Mouse (Mus musculus) MEL (cell line): ENCODE measurements around the gene Sh3bp4. TPM values are rescaled to one million over a fixed set of nuclear protein-coding genes. Genes with fewer than 3 reads are reported as not detected.

Experiments used
- DNase-seq: peaks from one replicate; pipeline ENCODE4 v3.0.0; 2011; ENCODE audit warnings: low read depth, low spot score
- H3K27ac ChIP-seq: 2 replicates; pipeline ENCODE4 v1.5.1; 2012; ENCODE audit warnings: low read depth, mild to moderate bottlenecking, control low read depth, low read length, moderate library complexity; ENCODE audit not compliant: control insufficient read depth
- H3K27me3 ChIP-seq, 2 experiments: fragments of 150-350 bp in 1 of 2; sonication (generic) in 1 of 2; 2 replicates each; pipeline ENCODE4 v1.6.1; 2012; ENCODE audit warnings: low read length in 2 of 2, mild to moderate bottlenecking in 2 of 2, improper control_type of control experiment in 1 of 2, moderate library complexity in 1 of 2; ENCODE audit not compliant: insufficient read depth in 2 of 2, control insufficient read depth in 1 of 2
- H3K36me3 ChIP-seq, 2 experiments: 2 replicates each; pipeline ENCODE4 v1.6.1; 2012 to 2014; ENCODE audit warnings: low read length in 2 of 2, improper control_type of control experiment in 1 of 2, inconsistent platforms in 1 of 2, mild to moderate bottlenecking in 1 of 2; ENCODE audit not compliant: insufficient read depth in 2 of 2, control insufficient read depth in 1 of 2
- H3K4me1 ChIP-seq, 2 experiments: fragments of 150-350 bp in 1 of 2; sonication (generic) in 1 of 2; 2 replicates each; pipeline ENCODE4 v1.6.1; 2012; ENCODE audit warnings: low read length in 2 of 2, improper control_type of control experiment in 1 of 2, mild to moderate bottlenecking in 1 of 2; ENCODE audit not compliant: insufficient read depth in 2 of 2, control insufficient read depth in 1 of 2
- H3K4me3 ChIP-seq, 2 experiments: fragments of 150-350 bp in 1 of 2; sonication (generic) in 1 of 2; 2 replicates each; pipeline ENCODE4 v1.5.1; 2012; ENCODE audit warnings: low read depth in 2 of 2, low read length in 2 of 2, mild to moderate bottlenecking in 2 of 2, moderate library complexity in 2 of 2, control low read depth in 1 of 2, improper control_type of control experiment in 1 of 2; ENCODE audit not compliant: control insufficient read depth in 1 of 2, insufficient read depth in 1 of 2
- H3K79me2 ChIP-seq: 2 replicates; pipeline ENCODE4 v1.6.1; 2012; ENCODE audit warnings: mild to moderate bottlenecking, low read length, moderate library complexity; ENCODE audit not compliant: control insufficient read depth, poor library complexity, insufficient read depth
- H3K9ac ChIP-seq: 2 replicates; pipeline ENCODE4 v1.6.1; 2012; ENCODE audit warnings: low read depth, mild to moderate bottlenecking, control low read depth, low read length, moderate library complexity; ENCODE audit not compliant: control insufficient read depth, poor library complexity, severe bottlenecking
- H3K9me3 ChIP-seq: fragments of 150-350 bp; sonication (generic); replicated peaks from 2 replicates; pipeline ENCODE4 v1.6.1; 2012; ENCODE audit warnings: mild to moderate bottlenecking, low read length, improper control_type of control experiment, moderate library complexity; ENCODE audit not compliant: insufficient read depth
- BHLHE40 ChIP-seq: IDR thresholded peaks from 2 replicates; pipeline ENCODE4 v1.6.1; 2012; ENCODE audit warnings: low read depth, mild to moderate bottlenecking, inconsistent platforms, low read length, improper control_type of control experiment, borderline replicate concordance
- CHD1 ChIP-seq: IDR thresholded peaks from 2 replicates; pipeline ENCODE4 v1.6.1; 2012; ENCODE audit warnings: low read depth, mild to moderate bottlenecking, inconsistent platforms, low read length, improper control_type of control experiment
- CTCF ChIP-seq, 3 experiments: IDR thresholded peaks in 2 of 3; conservative IDR thresholded peaks in 1 of 3; 2 replicates each; pipeline ENCODE4 v1.5.1; 2011 to 2012; ENCODE audit warnings: low read length in 3 of 3, low read depth in 2 of 3, mild to moderate bottlenecking in 2 of 3, improper control_type of control experiment in 1 of 3, inconsistent platforms in 1 of 3, mixed read lengths in 1 of 3, moderate library complexity in 1 of 3; ENCODE audit not compliant: control insufficient read depth in 1 of 3, insufficient read depth in 1 of 3, poor library complexity in 1 of 3, severe bottlenecking in 1 of 3
- ELF1 ChIP-seq: IDR thresholded peaks from 2 replicates; pipeline ENCODE4 v1.6.1; 2014; ENCODE audit warnings: low read depth, mild to moderate bottlenecking, inconsistent platforms, low read length, improper control_type of control experiment, moderate library complexity
- GABPA ChIP-seq: IDR thresholded peaks from 2 replicates; pipeline ENCODE4 v1.6.1; 2012; ENCODE audit warnings: low read depth, mild to moderate bottlenecking, inconsistent platforms, low read length, improper control_type of control experiment, moderate library complexity
- GATA1 ChIP-seq: IDR thresholded peaks from 2 replicates; pipeline ENCODE4 v1.6.1; 2011; ENCODE audit warnings: low read depth, low read length, improper control_type of control experiment
- HCFC1 ChIP-seq: IDR thresholded peaks from 2 replicates; pipeline ENCODE4 v1.6.1; 2012; ENCODE audit warnings: low read depth, mild to moderate bottlenecking, inconsistent platforms, low read length, improper control_type of control experiment, moderate library complexity
- KAT2A ChIP-seq: conservative IDR thresholded peaks from 2 replicates; pipeline ENCODE4 v1.6.1; 2012; ENCODE audit warnings: low read depth, low read length, improper control_type of control experiment, inconsistent platforms
- MEF2A ChIP-seq: IDR thresholded peaks from 2 replicates; pipeline ENCODE4 v1.6.1; 2014; ENCODE audit warnings: low read depth, mild to moderate bottlenecking, inconsistent platforms, low read length, improper control_type of control experiment; ENCODE audit not compliant: poor library complexity, insufficient replicate concordance, severe bottlenecking; ENCODE audit errors: extremely low read depth
- MYB ChIP-seq: IDR thresholded peaks from 2 replicates; pipeline ENCODE4 v1.6.1; 2011; ENCODE audit warnings: mild to moderate bottlenecking, low read depth, low read length, improper control_type of control experiment
- NRF1 ChIP-seq: IDR thresholded peaks from 2 replicates; pipeline ENCODE4 v1.6.1; 2014; ENCODE audit warnings: low read depth, mild to moderate bottlenecking, inconsistent platforms, low read length, improper control_type of control experiment, moderate library complexity; ENCODE audit not compliant: poor library complexity, insufficient read depth, severe bottlenecking
- POLR2A ChIP-seq, 2 experiments: IDR thresholded peaks; 2 replicates each; pipeline ENCODE4 v1.6.1; 2011 to 2012; ENCODE audit warnings: low read length in 2 of 2, mild to moderate bottlenecking in 2 of 2, control low read depth in 1 of 2, improper control_type of control experiment in 1 of 2, low read depth in 1 of 2, moderate library complexity in 1 of 2; ENCODE audit not compliant: control insufficient read depth in 1 of 2, insufficient read depth in 1 of 2, poor library complexity in 1 of 2
- RAD21 ChIP-seq: IDR thresholded peaks from 2 replicates; pipeline ENCODE4 v1.6.1; 2011; ENCODE audit warnings: mild to moderate bottlenecking, low read depth, low read length, improper control_type of control experiment
- RCOR1 ChIP-seq: IDR thresholded peaks from 2 replicates; pipeline ENCODE4 v1.6.1; 2012; ENCODE audit warnings: low read depth, mild to moderate bottlenecking, inconsistent platforms, low read length, improper control_type of control experiment
- SIN3A ChIP-seq: IDR thresholded peaks from 2 replicates; pipeline ENCODE4 v1.6.1; 2012; ENCODE audit warnings: low read length, improper control_type of control experiment, inconsistent platforms
- TAL1 ChIP-seq: IDR thresholded peaks from 2 replicates; pipeline ENCODE4 v1.6.1; 2012; ENCODE audit warnings: mild to moderate bottlenecking, inconsistent platforms, low read length, moderate library complexity, mixed read lengths
- TBP ChIP-seq: IDR thresholded peaks from 2 replicates; pipeline ENCODE4 v1.8.0; 2011; ENCODE audit warnings: low read depth, low read length, improper control_type of control experiment
- UBTF ChIP-seq: IDR thresholded peaks from 2 replicates; pipeline ENCODE4 v1.6.1; 2012; ENCODE audit warnings: low read depth, mild to moderate bottlenecking, inconsistent platforms, low read length, improper control_type of control experiment, moderate library complexity, borderline replicate concordance; ENCODE audit not compliant: insufficient read depth
- USF1 ChIP-seq: IDR thresholded peaks from 2 replicates; pipeline ENCODE4 v1.6.1; 2014; ENCODE audit warnings: low read depth, mild to moderate bottlenecking, inconsistent platforms, low read length, improper control_type of control experiment, moderate library complexity
- ZC3H11A ChIP-seq: IDR thresholded peaks from 2 replicates; pipeline ENCODE4 v1.6.1; 2012; ENCODE audit warnings: low read depth, mild to moderate bottlenecking, inconsistent platforms, low read length, improper control_type of control experiment
- ZKSCAN1 ChIP-seq: IDR thresholded peaks from 2 replicates; pipeline ENCODE4 v1.6.1; 2012; ENCODE audit warnings: low read depth, mild to moderate bottlenecking, inconsistent platforms, low read length, improper control_type of control experiment, moderate library complexity
- ZMIZ1 ChIP-seq: IDR thresholded peaks from 2 replicates; pipeline ENCODE4 v1.6.1; 2012; ENCODE audit warnings: low read depth, mild to moderate bottlenecking, inconsistent platforms, low read length, improper control_type of control experiment, moderate library complexity
- ZNF384 ChIP-seq: IDR thresholded peaks from 2 replicates; pipeline ENCODE4 v1.6.1; 2012; ENCODE audit warnings: low read depth, mild to moderate bottlenecking, inconsistent platforms, low read length, improper control_type of control experiment
- polyA plus RNA-seq, 2 experiments: library from polyadenylated mRNA; stranded (reverse) in 1 of 2; unstranded in 1 of 2; fragments of >175 nt in 1 of 2; fragments of >200 nt in 1 of 2; gene quantifications; 2 replicates each; pipeline versions ENCODE4 v1.2.1 to v1.2.4; 2012; ENCODE audit warnings: low replicate concordance in 2 of 2, low read depth in 1 of 2; ENCODE audit not compliant: insufficient read length in 2 of 2, insufficient read depth in 1 of 2, missing spikeins in 1 of 2
- total RNA-seq: library from RNA; depleted of rRNA; stranded (reverse); fragments of 300-350 nt; gene quantifications from 2 replicates; pipeline ENCODE4 v1.2.3, GENCODE M21; 2012

Sh3bp4 gene
- total and polyA plus RNA-seq, 3 experiments: not detected

DNA sequence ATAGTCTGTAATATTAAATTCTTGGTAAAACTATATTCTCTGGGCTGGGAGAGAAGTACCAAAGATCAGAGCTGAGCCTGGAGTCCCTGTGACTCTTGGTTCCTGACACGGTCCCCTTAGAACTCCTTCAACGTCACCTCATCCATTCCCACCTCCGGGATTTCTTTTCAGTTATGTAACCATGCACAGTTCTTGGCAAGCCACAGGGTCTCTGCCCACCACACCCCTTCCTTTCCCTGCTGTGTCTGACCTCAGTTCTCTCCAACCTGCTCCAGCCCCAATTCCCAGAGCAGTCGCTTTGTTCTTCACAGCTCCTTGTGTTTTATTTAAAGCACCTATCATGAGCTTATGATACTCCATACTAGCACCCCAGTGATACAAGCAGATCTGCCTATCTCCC, 7.2 kb upstream of the Sh3bp4 start:
- no peak overlapping the region for H3K27ac ChIP-seq
- DNase-seq: no peak
- H3K79me2 ChIP-seq: no peaks in the 10 kb centered on the region
- H3K9ac ChIP-seq: no peak overlapping the region
- no peaks in the 10 kb centered on the region for H3K9me3 ChIP-seq
- no peaks in the 10 kb centered on the region; a peak in 1 of 4 replicates for H3K27me3 ChIP-seq
- no peaks in the 10 kb centered on the region for H3K36me3 ChIP-seq
- H3K4me3 ChIP-seq: no peak overlapping the region
- H3K4me1 ChIP-seq: no peaks in the 10 kb centered on the region
- TF ChIP-seq CHD1 (no peak), USF1 (no peak), BHLHE40 (no peak), SIN3A (no peak), ELF1 (no peak), ZMIZ1 (no peak), ZC3H11A (no peak), KAT2A (no peak), POLR2A (IDR thresholded peaks at IDR 0.05; ENCODE audit: control insufficient read depth in 1 of 2, insufficient read depth in 1 of 2, low read depth in 1 of 2, low read length in 2 of 2, poor library complexity in 1 of 2) (no peak), CTCF (IDR thresholded peaks at IDR 0.05 in 2 of 3, conservative IDR thresholded peaks at IDR 0.05 in 1 of 3; ENCODE audit: control insufficient read depth in 1 of 3, insufficient read depth in 1 of 3, low read depth in 2 of 3, low read length in 3 of 3, poor library complexity in 1 of 3, severe bottlenecking in 1 of 3) (no peak), RCOR1 (no peak), MYB (no peak)

GRCm38 (mm10) chr1:89063800-89064199, 6.4 kb upstream of the Sh3bp4 start:
- no peaks in the 10 kb centered on the region; a peak in 1 of 4 replicates for H3K27me3 ChIP-seq
- TF ChIP-seq GABPA: no peak
- no peak for TF ChIP-seq ZNF384
- no peak for TF ChIP-seq USF1
- no peak for TF ChIP-seq TAL1
- TF ChIP-seq, all 39 proteins: peak for 0
- H3K9ac ChIP-seq: no peak overlapping the region
- no peaks in the 10 kb centered on the region for H3K36me3 ChIP-seq
- H3K4me1 ChIP-seq: no peaks in the 10 kb centered on the region
- no peak overlapping the region for H3K4me3 ChIP-seq
- DNase-seq: no peak
- no peaks in the 10 kb centered on the region for H3K9me3 ChIP-seq
- H3K79me2 ChIP-seq: no peaks in the 10 kb centered on the region
- no peak overlapping the region for H3K27ac ChIP-seq

- H3K4me3 ChIP-seq: no peak overlapping the region
- H3K9me3 ChIP-seq: no peaks in the 10 kb centered on the region
- no peaks in the 10 kb centered on the region for H3K36me3 ChIP-seq
- H3K27me3 ChIP-seq: no peaks in the 10 kb centered on the region
- no peaks in the 10 kb centered on the region for H3K4me1 ChIP-seq
- H3K9ac ChIP-seq: no peak overlapping the region
- H3K79me2 ChIP-seq: no peaks in the 10 kb centered on the region
- no peak overlapping the region for H3K27ac ChIP-seq
- no peak for DNase-seq
- TF ChIP-seq RAD21 (no peak), UBTF (no peak), TBP (no peak), MEF2A (no peak), CTCF (IDR thresholded peaks at IDR 0.05 in 2 of 3, conservative IDR thresholded peaks at IDR 0.05 in 1 of 3; ENCODE audit: control insufficient read depth in 1 of 3, insufficient read depth in 1 of 3, low read depth in 2 of 3, low read length in 3 of 3, poor library complexity in 1 of 3, severe bottlenecking in 1 of 3) (no peak), POLR2A (IDR thresholded peaks at IDR 0.05; ENCODE audit: control insufficient read depth in 1 of 2, insufficient read depth in 1 of 2, low read depth in 1 of 2, low read length in 2 of 2, poor library complexity in 1 of 2) (no peak), NRF1 (no peak), ZKSCAN1 (no peak), SIN3A (no peak), HCFC1 (no peak), GATA1 (no peak), USF1 (no peak)
- TF ChIP-seq, all 39 proteins: peak for 0
Observed at GRCm38 (mm10) chr1:89068812-89069211, 1.4 kb upstream of the Sh3bp4 start.
